Mouse (Mus musculus) layer of hippocampus, adult 11-12 months (tissue): ENCODE measurements around the gene Sdf2l1.
"Not testable (repeated sequence)": the region's sequence is repeated elsewhere in the genome, so short reads cannot be mapped to it uniquely, and the experiment has no call there.

Source experiments
- DNase-seq: peaks from one replicate; pipeline ENCODE4 v3.0.0; 2022; ENCODE audit warnings: low spot score

Sdf2l1 gene

GRCm38 (mm10) chr16:17132089-17132905 is at the start of gene Sdf2l1:
Gene Sdf2l1 (minus strand): TSS chr16:17132383.
- peak; percentile 99 for DNase-seq

GRCm38 (mm10) chr16:17181382-17181781 is 49.2 kb upstream of the Sdf2l1 start:
- DNase-seq = peak; percentile 44

GRCm38 (mm10) chr16:17179706-17180105 is 47.5 kb upstream of the Sdf2l1 start:
- no peak for DNase-seq

- DNase-seq = no peak
Observed at GRCm38 (mm10) chr16:17177623-17178170, 45.5 kb upstream of the Sdf2l1 start.

GRCm38 (mm10) chr16:17175765-17176164 is 43.6 kb upstream of the Sdf2l1 start:
- DNase-seq = no peak

GRCm38 (mm10) chr16:17168049-17168448 is 35.9 kb upstream of the Sdf2l1 start:
- no peak for DNase-seq

- no peak for DNase-seq
Observed at GRCm38 (mm10) chr16:17167179-17167578, 35.0 kb upstream of the Sdf2l1 start.

- not testable (repeated sequence) for DNase-seq
Observed at GRCm38 (mm10) chr16:17165478-17165877, 33.3 kb upstream of the Sdf2l1 start.

GRCm38 (mm10) chr16:17154346-17154745 is 22.2 kb upstream of the Sdf2l1 start:
- no peak for DNase-seq

- no peak for DNase-seq
Observed at GRCm38 (mm10) chr16:17151874-17152273, 19.7 kb upstream of the Sdf2l1 start.

GRCm38 (mm10) chr16:17150520-17151258 is 18.5 kb upstream of the Sdf2l1 start:
- no peak for DNase-seq

GRCm38 (mm10) chr16:17148084-17148483 is 15.9 kb upstream of the Sdf2l1 start:
- no peak for DNase-seq

- DNase-seq = no peak
Observed at GRCm38 (mm10) chr16:17147391-17147929, 15.3 kb upstream of the Sdf2l1 start.

GRCm38 (mm10) chr16:17146772-17147235 is 14.6 kb upstream of the Sdf2l1 start, which contains the start of gene Ccdc116:
Gene Ccdc116 (minus strand): TSS chr16:17147229.
- peak; percentile 83 for DNase-seq

GRCm38 (mm10) chr16:17144339-17144738 is 12.2 kb upstream of the Sdf2l1 start, which contains the start of gene Ydjc:
Gene Ydjc (plus strand): TSS chr16:17144621.
- DNase-seq = no peak

GRCm38 (mm10) chr16:17137355-17137754 is 5.2 kb upstream of the Sdf2l1 start:
- no peak for DNase-seq

- DNase-seq = no peak
Observed at GRCm38 (mm10) chr16:17132906-17133200, 670 bp upstream of the Sdf2l1 start.

GRCm38 (mm10) chr16:17131191-17132088 is 743 bp downstream of the Sdf2l1 start:
- no peak for DNase-seq

GRCm38 (mm10) chr16:17127292-17127691 is 4.9 kb downstream of the Sdf2l1 start:
- peak; percentile 55 for DNase-seq

GRCm38 (mm10) chr16:17124871-17125520 is 7.2 kb downstream of the Sdf2l1 start, which contains the start of gene 2610318N02Rik:
Gene 2610318N02Rik (minus strand): TSS chr16:17125167.
- peak; percentile 61 for DNase-seq
